Mouse (Mus musculus): ENCODE results near the gene Clec2i.

DNA sequence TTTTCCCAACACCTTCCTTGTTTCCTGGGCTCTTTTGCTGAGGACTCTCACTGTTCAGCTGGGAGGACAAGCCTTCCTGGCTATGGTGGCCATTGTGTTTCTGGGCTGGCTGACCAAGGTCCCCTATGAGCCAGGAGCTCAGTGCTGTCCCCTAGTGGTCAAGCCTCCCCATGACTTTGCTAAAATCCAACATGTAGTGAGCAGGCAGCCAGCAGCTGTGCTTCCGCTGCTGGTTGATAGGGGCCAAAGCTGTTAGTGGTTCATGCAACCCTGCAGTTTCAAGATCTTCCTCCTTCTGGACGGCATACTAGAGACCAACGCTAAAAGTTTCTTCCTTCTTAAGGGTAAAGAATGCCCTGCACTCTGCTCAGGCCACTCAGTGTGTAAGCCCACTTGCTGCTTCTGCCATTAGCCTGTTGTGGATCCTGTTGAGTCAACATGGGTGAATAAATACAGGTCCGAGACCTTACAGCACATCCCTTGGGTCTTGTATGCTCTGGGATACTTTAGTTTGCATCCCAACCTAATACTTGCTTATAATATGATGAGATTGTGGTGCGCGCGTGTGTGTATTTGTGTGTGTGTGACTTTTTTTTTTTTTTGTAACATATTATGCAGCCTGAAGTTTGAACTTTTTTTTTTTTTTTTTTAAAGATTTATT, 41.9 kb upstream of the Clec2i start:
- TF ChIP-seq CTCF (conservative IDR thresholded peaks at IDR 0.05; ENCODE audit: insufficient read depth, insufficient read length, low read depth, low read length) (peak; percentile 99), POLR2A (IDR thresholded peaks at IDR 0.05; ENCODE audit: low read depth, low read length) (no peak)
